Mouse (Mus musculus) monocyte, adult 2 months (primary cell): ENCODE data around the gene Arhgef10l.

Source experiments
- DNase-seq, 2 experiments: peaks; one replicate each; pipeline ENCODE4 v3.0.0; 2022; ENCODE audit warnings: low spot score in 2 of 2, low read depth in 1 of 2

Gene Arhgef10l

DNA sequence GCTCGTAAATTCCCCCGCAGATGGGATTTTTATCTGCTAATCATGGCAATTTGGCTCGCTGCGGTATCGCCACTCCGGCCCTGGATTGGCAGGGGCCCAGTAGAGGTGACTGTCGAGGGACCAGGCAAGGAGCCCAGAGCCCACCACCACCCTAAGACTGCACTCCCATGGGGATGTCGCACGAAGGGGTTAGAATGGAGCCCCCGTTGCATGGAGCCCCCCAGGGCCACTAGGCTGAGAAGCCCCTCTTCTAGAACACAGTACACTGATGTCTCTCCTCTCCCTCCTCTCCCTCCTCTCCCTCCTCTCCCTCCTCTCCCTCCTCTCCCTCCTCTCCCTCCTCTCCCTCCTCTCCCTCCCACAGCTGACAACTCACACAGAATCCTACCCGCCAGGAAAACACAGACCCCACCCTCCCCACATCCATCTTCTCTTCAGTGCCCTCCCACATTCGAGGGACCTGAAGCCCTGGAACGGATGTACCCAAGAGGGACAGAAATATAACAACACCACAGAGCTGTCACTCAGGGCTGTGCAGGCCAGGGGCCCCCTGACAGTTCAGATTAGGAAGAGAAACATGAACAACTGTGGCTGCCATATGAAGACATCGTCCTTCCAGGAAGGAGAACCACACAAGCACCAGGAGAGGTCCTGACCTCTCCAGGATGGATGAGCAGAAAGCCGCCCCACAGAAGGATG lies 185.3 kb downstream of the Arhgef10l start:
- no peak for DNase-seq

DNA sequence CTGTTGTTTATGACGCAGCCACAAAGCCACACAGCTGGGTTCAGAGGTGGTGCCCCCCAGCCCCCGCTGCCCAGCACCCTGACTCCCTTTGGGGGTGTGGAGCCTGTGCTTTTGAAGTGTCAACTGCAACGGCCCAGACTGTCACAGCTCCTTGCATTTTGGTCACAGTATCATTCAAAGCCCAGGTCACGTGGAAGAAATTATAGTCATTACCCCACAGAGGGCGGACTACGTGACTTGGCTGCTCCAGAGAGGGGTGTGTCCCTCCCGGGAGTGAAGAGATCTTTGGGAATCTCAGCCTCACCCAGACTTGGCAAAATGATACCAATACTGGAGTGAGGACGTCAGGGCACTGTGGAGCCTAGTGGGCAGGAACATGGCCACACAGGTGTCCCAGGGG lies 190.6 kb downstream of the Arhgef10l start:
- DNase-seq: no peak

DNA sequence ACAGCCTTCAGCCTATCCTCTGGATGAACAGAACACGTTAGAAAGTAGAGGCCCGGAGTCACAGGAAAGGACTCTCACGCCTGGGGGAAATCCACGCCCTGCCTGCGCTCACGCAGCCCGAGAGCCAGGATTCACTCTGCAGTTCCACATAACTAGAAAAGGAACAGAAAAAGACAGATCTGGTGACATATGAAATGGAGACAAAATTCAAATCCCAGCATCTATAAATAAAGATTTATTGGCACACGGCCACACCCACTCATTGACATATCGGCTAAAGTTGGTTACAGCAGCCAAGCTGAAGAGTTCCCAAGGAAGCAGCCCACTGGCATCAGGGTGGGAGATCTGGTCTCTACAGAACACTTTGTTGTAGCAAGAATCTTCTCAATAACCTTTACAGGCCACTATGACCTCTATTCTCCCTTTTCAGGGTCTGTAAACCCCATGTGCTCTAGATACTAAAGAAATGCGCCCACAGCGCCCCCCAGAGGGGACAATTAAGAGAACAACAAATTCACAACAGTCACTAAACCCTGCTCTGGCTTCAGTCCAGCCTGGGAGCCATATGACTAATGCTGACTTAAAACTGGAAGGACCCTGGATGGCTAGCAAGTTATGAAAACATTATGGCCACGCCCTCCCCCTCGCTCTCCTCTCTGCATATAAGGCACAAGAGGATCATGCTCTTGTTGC lies 195.9 kb downstream of the Arhgef10l start:
- DNase-seq: no peak

DNA sequence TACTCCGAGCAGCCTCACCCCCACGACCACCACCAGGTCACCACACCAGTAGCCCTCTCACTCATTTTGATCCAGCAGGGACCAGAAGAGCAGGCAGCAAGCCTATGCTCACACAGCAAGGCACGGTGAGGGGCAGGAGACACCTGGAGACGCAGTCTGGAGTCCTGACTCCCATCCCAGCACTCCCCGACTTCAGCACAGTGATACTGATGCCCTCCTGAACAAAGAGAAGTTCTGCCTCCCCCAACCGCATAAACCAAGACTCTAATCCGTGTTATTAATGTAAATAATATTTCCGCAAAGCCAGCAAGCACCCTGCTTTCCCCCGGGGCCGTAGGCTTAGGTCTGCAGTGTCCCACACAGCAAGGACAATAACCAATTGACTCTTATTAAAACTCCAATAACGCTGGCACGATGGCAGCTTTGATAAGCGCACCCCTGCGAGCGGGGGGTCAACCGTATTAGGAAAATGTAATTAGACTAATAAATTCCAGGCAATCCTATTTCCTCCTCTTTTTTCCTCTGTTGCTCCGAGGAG lies 198.5 kb downstream of the Arhgef10l start:
- no peak for DNase-seq
